Mouse (Mus musculus) activated CD4-positive, CD25-positive, alpha-beta regulatory T cell (primary cell): ENCODE results near the gene Tkfc. TPM values are rescaled to one million over a fixed set of nuclear protein-coding genes. Genes with fewer than 3 reads are reported as not detected.

Source experiments
- polyA plus RNA-seq, 2 experiments: library from polyadenylated mRNA; unstranded; fragments of 100-300 nt; shearing (Covaris generic); gene quantifications; one replicate each; pipeline ENCODE4 v1.2.1; 2017

The Tkfc gene
- 10 to 100 TPM in 1 of 2 experiments, 1 to 10 TPM in 1; 8.9 to 11.9 TPM for polyA plus RNA-seq

DNA sequence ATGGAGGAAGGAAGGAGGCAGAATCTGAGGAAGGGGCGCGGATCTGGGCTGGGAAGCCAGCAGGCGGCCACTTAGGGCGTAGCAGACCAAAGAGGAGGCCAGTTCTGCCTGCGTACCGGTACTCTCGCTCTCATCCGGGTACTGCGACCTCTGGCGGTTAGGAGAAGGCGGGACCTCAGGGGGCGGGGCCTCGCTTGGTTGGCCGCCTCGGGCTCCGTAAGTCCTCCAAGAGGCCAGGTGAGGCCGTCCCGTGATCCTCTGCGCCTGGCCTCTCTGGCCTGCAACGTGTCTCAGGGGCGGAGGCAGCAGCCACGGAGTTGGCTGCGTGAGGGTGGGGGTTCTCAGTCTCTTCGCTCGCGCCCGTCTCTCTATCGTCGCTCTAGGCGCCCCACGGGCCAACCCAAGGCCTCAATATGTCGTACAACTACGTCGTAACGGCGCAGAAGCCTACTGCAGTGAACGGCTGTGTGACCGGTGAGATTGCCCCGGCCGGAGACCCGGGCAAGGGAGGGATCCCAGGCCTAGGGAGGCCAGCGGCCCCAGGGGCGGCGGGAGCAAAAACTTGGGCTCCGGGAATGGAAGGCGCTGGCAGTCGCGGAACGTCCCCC lies at the start of gene Tkfc, which contains the start of gene Ddb1:
TSS of gene Tkfc (minus strand) at position 362 of the 608 bp plus-strand sequence.
TSS of gene Ddb1 (plus strand) at position 35 of the 608 bp plus-strand sequence.

DNA sequence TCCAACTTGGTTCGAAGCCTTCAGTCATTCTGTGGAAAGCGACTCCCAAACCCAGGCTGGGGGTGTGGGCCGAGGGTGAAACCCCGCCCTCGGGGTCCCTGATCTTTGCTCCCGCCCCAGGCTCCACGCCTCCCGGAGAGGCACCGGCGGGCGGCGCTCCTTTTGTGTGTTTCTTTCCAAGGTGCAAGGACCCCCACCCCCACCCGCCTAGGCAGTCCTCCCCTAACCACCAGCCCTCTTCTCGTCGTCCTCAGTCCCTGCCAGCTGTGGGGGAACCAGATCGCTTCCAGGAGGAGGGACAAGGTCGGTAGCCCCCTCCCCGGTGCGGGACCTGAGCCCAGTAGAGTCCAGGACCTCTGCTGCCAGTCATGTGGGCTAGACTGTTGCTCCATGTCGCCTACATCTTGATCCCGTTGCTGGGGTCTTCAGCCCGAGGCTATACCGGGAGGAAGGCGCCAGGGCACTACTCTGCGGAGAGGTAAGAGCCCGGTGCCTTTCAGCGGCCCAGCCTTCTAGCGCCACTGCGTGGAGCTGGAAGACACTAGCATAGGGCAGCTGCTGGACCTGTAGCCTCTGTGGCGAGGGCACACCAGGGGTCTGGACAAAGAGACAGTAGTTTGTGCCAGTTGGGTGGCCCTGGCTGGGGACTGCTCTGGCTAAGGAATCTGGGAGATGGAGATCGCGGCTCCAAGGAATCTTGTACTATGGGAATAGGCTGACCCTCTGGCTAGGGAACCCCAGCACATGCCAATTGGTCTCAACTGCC lies 28.8 kb upstream of the Tkfc start, which contains the start of gene Vwce:
TSS of gene Vwce (plus strand) at position 108 of the 766 bp plus-strand sequence.

DNA sequence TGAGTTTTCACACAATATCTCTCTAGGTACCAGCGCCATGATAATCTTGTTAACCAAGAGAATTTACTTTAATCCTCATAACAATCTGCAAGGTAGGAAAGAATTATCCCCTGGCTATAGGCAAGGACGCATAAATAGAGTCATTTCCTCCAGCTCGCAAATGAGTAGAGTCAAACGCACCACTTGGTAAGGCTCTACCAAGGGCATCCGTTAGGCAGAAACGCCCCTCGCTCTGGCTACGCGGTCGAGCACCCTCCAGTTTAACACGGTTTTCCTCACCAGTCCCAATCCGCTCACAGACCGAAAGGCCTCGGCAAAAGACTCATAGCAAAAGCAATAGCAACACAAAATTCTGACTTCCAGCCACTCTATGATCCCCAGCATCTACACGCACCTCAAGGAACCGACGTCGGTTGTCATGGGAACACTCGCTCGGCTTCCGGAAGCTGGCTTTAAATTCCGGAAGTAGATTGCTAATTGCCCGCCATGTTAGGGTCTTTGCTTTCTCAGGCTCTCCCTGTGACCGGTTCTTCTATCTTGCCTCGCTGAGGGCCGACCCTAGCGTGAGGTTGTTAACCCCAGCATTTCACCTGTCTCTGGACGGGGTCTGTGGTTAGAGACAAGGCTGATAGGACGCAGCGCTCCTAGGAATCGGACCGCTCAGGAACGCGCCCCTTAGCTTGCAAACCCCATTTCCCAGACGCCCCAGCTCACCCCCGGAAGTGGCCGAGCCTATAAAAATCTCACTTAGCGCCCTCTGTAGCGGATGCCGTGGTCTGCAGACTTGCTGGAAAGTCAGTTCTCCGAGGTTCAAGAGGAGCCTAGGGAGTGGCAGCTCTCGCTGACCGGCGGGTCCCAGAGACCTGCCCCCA lies 28.5 kb downstream of the Tkfc start, which contains the start of the genes Cyb561a3 and Tmem138:
TSS of gene Cyb561a3 (plus strand) at position 483 of the 872 bp plus-strand sequence.
TSS of gene Tmem138 (minus strand) at position 673 of the 872 bp plus-strand sequence.

DNA sequence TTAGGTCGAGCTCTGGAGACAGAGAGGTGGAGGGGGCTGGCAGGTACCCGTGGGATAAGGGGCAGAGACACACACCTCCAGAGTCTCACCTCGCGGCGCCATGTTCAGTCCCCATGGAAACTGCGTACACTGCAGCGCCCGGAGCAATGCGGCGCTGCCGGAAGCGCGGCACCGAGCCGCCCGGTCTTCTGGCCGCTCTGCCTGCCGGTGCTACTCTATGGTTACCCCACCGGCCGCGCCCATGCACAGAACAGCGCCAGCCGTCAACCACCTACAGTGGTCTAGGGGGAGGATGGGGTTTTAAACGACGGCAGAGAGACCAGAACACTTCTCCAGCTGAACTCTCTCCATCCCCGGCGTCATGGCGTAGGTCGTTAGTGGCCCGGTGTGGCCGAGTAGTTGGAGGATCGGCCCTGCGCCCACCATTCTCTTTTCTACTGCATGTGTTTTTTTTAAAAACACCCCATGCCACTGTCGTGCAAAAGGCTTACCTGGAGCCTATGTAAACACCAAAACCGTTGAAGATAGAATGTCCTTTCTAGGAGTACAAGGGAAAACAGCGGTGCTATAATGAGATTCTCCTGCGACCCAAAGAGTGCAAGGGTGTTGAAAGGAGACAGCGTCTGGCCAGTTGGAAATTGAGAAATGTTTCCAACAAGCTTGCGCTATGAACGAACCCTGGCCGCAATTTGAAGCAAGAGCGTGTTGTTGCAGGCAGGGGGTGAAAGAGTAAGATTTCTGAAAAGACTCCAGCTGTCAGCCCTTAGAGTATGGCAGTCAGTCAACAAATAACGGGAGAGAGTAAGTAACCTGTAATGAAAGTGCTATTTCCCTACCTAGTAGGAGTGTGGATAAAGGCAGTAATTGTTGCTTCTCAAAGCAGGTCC lies 49.6 kb downstream of the Tkfc start, which contains the start of gene Tmem216:
TSS of gene Tmem216 (minus strand) at position 615 of the 887 bp plus-strand sequence.

Other genes starting within 250 kb of the Tkfc start
- under 1 TPM in 1 of 2 experiments, not detected in 1; 0.17 TPM for gene Syt7, start 216.6 kb downstream of the Tkfc start, polyA plus RNA-seq
- gene Lrrc10b, start 148.2 kb downstream of the Tkfc start, polyA plus RNA-seq = not detected
- under 1 TPM in 1 of 2 experiments, not detected in 1; 0.17 TPM for gene Ppp1r32, start 122.7 kb downstream of the Tkfc start, polyA plus RNA-seq
- 10 to 100 TPM; 29.3 to 29.9 TPM for gene Cpsf7, start 80.4 kb downstream of the Tkfc start, polyA plus RNA-seq
- gene Sdhaf2, start 79.5 kb downstream of the Tkfc start, polyA plus RNA-seq = 10 to 100 TPM; 81.5 to 85.0 TPM
- gene Tmem216, start 49.4 kb downstream of the Tkfc start, polyA plus RNA-seq = 1 to 10 TPM; 6.3 to 8.8 TPM
- 10 to 100 TPM; 27.3 to 45.9 TPM for gene Cyb561a3, start 28.5 kb downstream of the Tkfc start, polyA plus RNA-seq
- 10 to 100 TPM; 13.4 to 17.6 TPM for gene Tmem138, start 28.3 kb downstream of the Tkfc start, polyA plus RNA-seq
- gene Ddb1, start 327 bp downstream of the Tkfc start, polyA plus RNA-seq = 100 to 1,000 TPM; 120 to 148 TPM
- under 1 TPM in 1 of 2 experiments, not detected in 1; 0.38 TPM for gene Vwce, start 28.6 kb upstream of the Tkfc start, polyA plus RNA-seq
- gene Pga5, start 72.4 kb upstream of the Tkfc start, polyA plus RNA-seq = not detected
- 10 to 100 TPM; 19.3 to 24.5 TPM for gene Vps37c, start 83.1 kb upstream of the Tkfc start, polyA plus RNA-seq
- 100 to 1,000 TPM; 458 to 705 TPM for gene Cd5, start 133.3 kb upstream of the Tkfc start, polyA plus RNA-seq
- gene Cd6, start 224.4 kb upstream of the Tkfc start, polyA plus RNA-seq = 100 to 1,000 TPM; 369 to 700 TPM
- 1 to 10 TPM; 1.7 to 4.7 TPM for gene Slc15a3, start 234.1 kb upstream of the Tkfc start, polyA plus RNA-seq